Mouse (Mus musculus) C2C12 (cell line): ENCODE data around the gene Nptx1. TPM values are rescaled to one million over a fixed set of nuclear protein-coding genes. Genes with fewer than 3 reads are reported as not detected.

Experiments
- H3K27me3 ChIP-seq: one replicate; pipeline ENCODE4 v1.6.1; 2011; ENCODE audit not compliant: control insufficient read depth, insufficient read depth, insufficient read length
- H3K36me3 ChIP-seq: one replicate; pipeline ENCODE4 v1.6.1; 2011; ENCODE audit not compliant: control insufficient read depth, insufficient read depth
- H3K4me3 ChIP-seq: one replicate; pipeline ENCODE4 v1.5.1; 2011; ENCODE audit warnings: mild to moderate bottlenecking, control low read depth; ENCODE audit not compliant: poor library complexity, insufficient read depth, severe bottlenecking
- H3K79me2 ChIP-seq: one replicate; pipeline ENCODE4 v1.6.1; 2011; ENCODE audit not compliant: control insufficient read depth, insufficient read depth
- H3K79me3 ChIP-seq: one replicate; pipeline ENCODE4 v1.6.1; 2011; ENCODE audit warnings: low read depth, control low read depth
- H3ac ChIP-seq: one replicate; pipeline ENCODE3; 2011; ENCODE audit warnings: low read depth; ENCODE audit not compliant: control insufficient read depth, insufficient read length
- CEBPB ChIP-seq: IDR thresholded peaks from one replicate; pipeline ENCODE4 v1.6.1; 2011; ENCODE audit warnings: low read depth, mild to moderate bottlenecking, control low read depth, moderate library complexity
- CTCF ChIP-seq: IDR thresholded peaks from one replicate; pipeline ENCODE4 v1.5.1; 2011; ENCODE audit not compliant: control insufficient read depth, insufficient read depth, insufficient read length
- MAX ChIP-seq: IDR thresholded peaks from one replicate; pipeline ENCODE4 v1.6.1; 2011; ENCODE audit warnings: mild to moderate bottlenecking, control low read depth
- USF1 ChIP-seq: IDR thresholded peaks from one replicate; pipeline ENCODE4 v1.6.1; 2011; ENCODE audit warnings: low read depth, mild to moderate bottlenecking, control low read depth, moderate library complexity
- polyA plus RNA-seq: library from polyadenylated mRNA; unstranded; fragments of >200 nt; fragmentation: generic; extraction: Trizol; gene quantifications from one replicate; pipeline ENCODE4 v1.2.1, GENCODE M21; 2012; ENCODE audit warnings: missing spikeins

Nptx1 gene
- polyA plus RNA-seq, 1 experiment, result 30.2 TPM

DNA sequence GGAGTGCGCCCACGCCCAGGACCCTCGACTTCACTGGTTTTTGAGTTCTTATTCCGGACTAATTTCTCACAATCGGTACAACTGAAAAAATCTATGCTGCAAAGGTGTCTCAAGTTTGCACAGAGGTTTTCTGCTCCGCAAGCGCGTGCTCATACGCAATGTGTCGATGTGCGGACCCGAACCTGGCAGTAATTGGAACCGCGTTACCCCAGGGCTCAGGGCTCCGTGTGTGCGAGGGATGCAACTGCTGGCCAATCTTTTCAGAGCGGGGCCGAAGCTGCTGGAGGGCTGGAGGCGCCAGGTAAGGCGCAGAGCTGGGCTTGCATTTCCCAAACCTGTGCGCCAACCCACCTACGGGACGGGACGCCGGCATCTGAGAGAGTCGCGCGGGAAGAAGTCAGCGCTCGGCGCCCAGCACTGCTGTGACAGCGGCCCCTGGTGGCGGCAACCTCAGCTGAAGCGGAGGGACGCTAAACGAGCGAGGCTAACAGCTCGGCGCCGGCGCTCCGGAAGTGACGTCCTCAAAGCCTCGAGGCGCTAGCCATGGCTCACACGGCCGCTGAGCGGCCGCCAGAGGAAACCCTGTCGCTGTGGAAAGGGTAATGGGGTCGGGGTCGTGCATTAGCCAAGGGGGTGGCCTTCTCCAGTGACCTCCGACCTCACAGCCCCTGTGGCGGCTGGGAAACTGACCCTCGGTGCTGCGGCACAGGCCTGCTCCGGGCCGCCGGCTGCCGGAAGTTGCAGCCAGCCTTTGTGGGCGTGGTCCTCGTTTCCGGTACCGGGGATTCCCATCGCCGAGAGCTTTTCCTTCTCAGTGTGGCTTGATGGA lies 56.5 kb downstream of the Nptx1 start, which contains the start of gene Endov:
Gene Endov (plus strand): TSS at position 487 of the 829 bp plus-strand sequence.
- Histone ChIP-seq H3K79me3 (peaks cover 13% of the 10 kb centered on the region), H3K79me2 (peaks cover 42% of the 10 kb centered on the region), H3K36me3 (peaks cover 31% of the 10 kb centered on the region), H3K4me3 (peak within 1 kb of the TSS; percentile 87), H3ac (peak within 1 kb of the TSS; percentile 95), H3K27me3 (no peaks in the 10 kb centered on the region)
- TF ChIP-seq CEBPB (no peak), CTCF (peak; percentile 90), MAX (peak; percentile 84), USF1 (no peak)

Other genes with a start within 250 kb of the Nptx1 start
- gene Eif4a3, start 247.7 kb downstream of the Nptx1 start, polyA plus RNA-seq, result 349 TPM
- not detected for gene Card14, start 240.0 kb downstream of the Nptx1 start, polyA plus RNA-seq
- gene Sgsh, start 192.2 kb downstream of the Nptx1 start, polyA plus RNA-seq, result 2.3 TPM
- gene Slc26a11, start 192.2 kb downstream of the Nptx1 start, polyA plus RNA-seq, result 0.51 TPM
- gene Rnf213, start 154.7 kb downstream of the Nptx1 start, polyA plus RNA-seq, result 6.3 TPM
- 18.4 TPM for gene Endov, start 56.4 kb downstream of the Nptx1 start, polyA plus RNA-seq
- gene Rptor, start 55.2 kb upstream of the Nptx1 start, polyA plus RNA-seq, result 34.8 TPM